Mouse (Mus musculus) granulocyte monocyte progenitor cell, adult 5-6 weeks (primary cell): ENCODE measurements around the gene Gm14743. TPM values are rescaled to one million over a fixed set of nuclear protein-coding genes. Genes with fewer than 3 reads are reported as not detected.
"Not testable (repeated sequence)": the region's sequence is repeated elsewhere in the genome, so short reads cannot be mapped to it uniquely, and the experiment has no call there.

Source experiments
- ATAC-seq: replicated peaks from 2 replicates; pipeline ENCODE4 v1.8.0; 2016; ENCODE audit warnings: mild to moderate bottlenecking, moderate TSS enrichment, inconsistent platforms; ENCODE audit not compliant: poor library complexity, severe bottlenecking
- total RNA-seq, 2 experiments: library from RNA; stranded (forward) in 1 of 2; stranded (reverse) in 1 of 2; fragments of 200-712, 200-1000 nt in 1 of 2; fragments of >200 nt in 1 of 2; fragmentation: Nextera tagmentation in 1 of 2; gene quantifications; 2 replicates each; pipeline ENCODE4 v1.2.3; 2014 to 2017

Gene Gm14743
- total RNA-seq (2014; fragmentation: Nextera tagmentation) = not detected in 2 replicates
- total RNA-seq (2017) = not detected in 2 replicates

DNA sequence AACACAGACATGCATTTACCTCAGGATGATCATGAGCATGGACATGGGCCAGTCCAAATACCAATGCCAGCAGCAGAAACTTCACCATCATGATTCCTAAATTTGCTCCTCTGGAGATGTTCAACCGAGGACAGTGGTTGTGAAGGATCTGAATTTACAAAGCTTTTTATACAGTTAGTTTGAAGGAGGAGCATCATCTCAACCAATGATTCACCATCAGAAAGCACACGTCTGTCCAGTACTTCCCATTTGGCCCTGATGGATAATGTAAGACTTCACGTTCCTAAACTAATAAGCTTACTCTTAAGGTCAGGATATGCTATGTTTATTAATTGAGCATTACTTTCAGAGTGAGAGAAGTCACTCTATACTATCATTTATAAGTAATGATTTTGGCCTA lies at the start of gene Gm14743:
Gene Gm14743, minus strand, starts transcription at position 101 of the 400 bp plus-strand sequence.
- not testable (repeated sequence) for ATAC-seq

DNA sequence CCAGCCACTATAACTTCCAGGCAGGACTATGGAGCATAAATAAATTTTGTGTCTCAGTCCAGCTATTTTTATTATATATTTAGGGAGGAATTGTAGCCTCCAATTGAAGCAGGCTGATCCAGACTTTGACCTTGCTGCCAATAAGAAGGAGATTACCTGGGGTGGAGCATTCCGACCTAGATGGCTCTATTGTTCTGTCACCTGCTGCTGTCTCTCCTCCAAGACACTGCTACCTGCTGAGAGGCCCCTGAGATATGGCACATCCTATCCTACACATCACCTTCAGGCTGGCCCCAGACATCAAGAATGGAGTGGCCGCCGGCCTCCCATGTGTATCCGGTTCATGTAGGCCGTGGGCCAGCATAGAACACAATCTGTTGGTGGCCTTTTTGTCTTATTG lies 42.9 kb downstream of the Gm14743 start:
- no peak for ATAC-seq

DNA sequence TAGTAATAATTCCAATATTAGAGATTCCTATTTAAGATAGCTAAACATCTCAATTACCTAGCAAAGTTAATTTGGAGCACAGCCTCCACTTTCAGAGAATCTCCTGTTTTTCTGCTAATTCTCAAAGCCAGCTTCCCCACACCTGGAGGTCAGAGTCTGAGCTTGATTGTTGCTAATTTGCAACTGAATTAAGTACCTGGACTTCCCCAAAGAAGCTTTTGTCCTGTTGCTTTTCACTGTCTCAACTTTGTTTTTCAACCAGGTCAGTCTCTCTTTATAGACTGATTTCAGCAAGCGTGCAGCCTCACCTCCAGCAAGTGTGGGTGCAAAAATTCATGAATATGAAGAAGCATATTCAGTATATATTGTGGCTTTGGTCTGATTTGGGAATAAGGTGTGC lies 43.5 kb downstream of the Gm14743 start:
- not testable (repeated sequence) for ATAC-seq

Other genes with a start within 250 kb of the Gm14743 start
- gene Obp1a, start 154.5 kb downstream of the Gm14743 start, total RNA-seq (2014; fragmentation: Nextera tagmentation) = not detected in 2 replicates
- gene Obp1a, start 154.5 kb downstream of the Gm14743 start, total RNA-seq (2017) = not detected in 2 replicates
- not detected in 2 replicates for gene Gm5938, start 120.5 kb downstream of the Gm14743 start, total RNA-seq (2014; fragmentation: Nextera tagmentation)
- gene Gm5938, start 120.5 kb downstream of the Gm14743 start, total RNA-seq (2017) = not detected in 2 replicates
- gene Obp1b, start 59.1 kb downstream of the Gm14743 start, total RNA-seq (2014; fragmentation: Nextera tagmentation) = not detected in 2 replicates
- gene Obp1b, start 59.1 kb downstream of the Gm14743 start, total RNA-seq (2017) = not detected in 2 replicates
- not detected in 2 replicates for gene 4930480E11Rik, start 123.7 kb upstream of the Gm14743 start, total RNA-seq (2014; fragmentation: Nextera tagmentation)
- not detected in 2 replicates for gene 4930480E11Rik, start 123.7 kb upstream of the Gm14743 start, total RNA-seq (2017)